Mouse (Mus musculus) kidney, embryonic 14.5 days (tissue): ENCODE measurements around the gene Proca1. TPM values are rescaled to one million over a fixed set of nuclear protein-coding genes. Genes with fewer than 3 reads are reported as not detected.

Source experiments
- ATAC-seq: fragments of 200-750 bp; cut with Nextera tagmentation; 2 replicates; pipeline ENCODE4 v1.8.0; 2017; ENCODE audit warnings: moderate number of reproducible peaks, mild to moderate bottlenecking, moderate TSS enrichment, moderate library complexity; ENCODE audit not compliant: low FRiP score, low TSS enrichment
- H3K27ac ChIP-seq: fragments of 300-500 bp; sonication (generic); 2 replicates; pipeline ENCODE4 v1.5.1; 2014; ENCODE audit warnings: low read depth, mild to moderate bottlenecking, low read length, moderate library complexity, mixed read lengths
- H3K27me3 ChIP-seq: fragments of 300-500 bp; sonication (generic); 2 replicates; pipeline ENCODE4 v1.6.1; 2014; ENCODE audit warnings: mild to moderate bottlenecking, low read length; ENCODE audit not compliant: control insufficient read depth, insufficient read depth
- H3K36me3 ChIP-seq: fragments of 300-500 bp; sonication (generic); 2 replicates; pipeline ENCODE4 v1.6.1; 2014; ENCODE audit warnings: low read length, mixed read lengths; ENCODE audit not compliant: control insufficient read depth, insufficient read depth
- H3K4me1 ChIP-seq: fragments of 300-500 bp; sonication (generic); 2 replicates; pipeline ENCODE4 v1.6.1; 2014; ENCODE audit warnings: low read length, mixed read lengths; ENCODE audit not compliant: control insufficient read depth, insufficient read depth
- H3K4me2 ChIP-seq: fragments of 300-500 bp; sonication (generic); replicated peaks from 2 replicates; pipeline ENCODE4 v1.6.1; 2014; ENCODE audit warnings: low read depth, mild to moderate bottlenecking, low read length
- H3K4me3 ChIP-seq: fragments of 300-500 bp; sonication (generic); 2 replicates; pipeline ENCODE4 v1.5.1; 2014; ENCODE audit warnings: mild to moderate bottlenecking, low read length
- H3K9ac ChIP-seq: fragments of 300-500 bp; sonication (generic); 2 replicates; pipeline ENCODE4 v1.6.1; 2014; ENCODE audit warnings: low read depth, mild to moderate bottlenecking, low read length, moderate library complexity
- H3K9me3 ChIP-seq: fragments of 300-500 bp; sonication (generic); 2 replicates; pipeline ENCODE4 v1.6.1; 2016; ENCODE audit warnings: low read length; ENCODE audit not compliant: control insufficient read depth
- WGBS: fragments of 180-500 bp; shearing (Covaris S2); extraction: QIAGEN DNeasy Blood & Tissue Kit; methylation state at CpG from one replicate; pipeline ENCODE4 v1.1.7; 2014; 5-methylcytosine and 5-hydroxymethylcytosine counted together
- polyA plus RNA-seq: library from polyadenylated mRNA; unstranded; fragments of >200 nt; fragmentation: Nextera tagmentation; extraction: Ambion mirVana; gene quantifications from 2 replicates; pipeline ENCODE4 v1.2.1, GENCODE M21; 2014

The Proca1 gene
- polyA plus RNA-seq: 3.4 and 4.1 TPM in 2 replicates

- WGBS: 89% methylated on average over 1 of the region's 1 CpGs
Measured at GRCm38 (mm10) chr11:78193113-78193512, at the start of gene Proca1. Proca1 (plus strand) TSS chr11:78193392.

GRCm38 (mm10) chr11:78143520-78143919, 49.7 kb upstream of the Proca1 start:
- no peak overlapping the region for H3K27ac ChIP-seq
- no peaks in the 10 kb centered on the region for H3K27me3 ChIP-seq
- H3K36me3 ChIP-seq: peaks cover 29% of the 10 kb centered on the region; the same call in 1 of the 2 replicates
- H3K4me1 ChIP-seq: no peaks in the 10 kb centered on the region
- no peak for ATAC-seq
- no peaks in the 10 kb centered on the region for H3K9me3 ChIP-seq
- WGBS: 90% methylated on average over 2 of the region's 2 CpGs
- no peak overlapping the region for H3K4me2 ChIP-seq
- H3K9ac ChIP-seq: no peak overlapping the region
- H3K4me3 ChIP-seq: no peak overlapping the region

More at GRCm38 (mm10) chr11:78193113-78193512, at the start of gene Proca1:
- Histone ChIP-seq H3K4me1 (peaks cover 17% of the 10 kb centered on the region), H3K36me3 (peaks cover 32% of the 10 kb centered on the region), H3K27me3 (no peaks in the 10 kb centered on the region), H3K9me3 (no peaks in the 10 kb centered on the region), H3K4me2 (peak within 1 kb of the TSS; percentile 65), H3K4me3 (no peak within 1 kb of the TSS; the same call in 1 of the 2 replicates), H3K27ac (no peak within 1 kb of the TSS), H3K9ac (no peak within 1 kb of the TSS)
- ATAC-seq: no peak

GRCm38 (mm10) chr11:78146168-78146567, 47.0 kb upstream of the Proca1 start:
- 81% methylated on average over 5 of the region's 5 CpGs for WGBS
- no peak overlapping the region for H3K27ac ChIP-seq
- H3K27me3 ChIP-seq: no peaks in the 10 kb centered on the region
- ATAC-seq: no peak
- no peak overlapping the region for H3K4me3 ChIP-seq
- H3K9me3 ChIP-seq: no peaks in the 10 kb centered on the region
- no peak overlapping the region for H3K9ac ChIP-seq
- H3K36me3 ChIP-seq: peaks cover 40% of the 10 kb centered on the region; the same call in 1 of the 2 replicates
- H3K4me1 ChIP-seq: no peaks in the 10 kb centered on the region
- H3K4me2 ChIP-seq: no peak overlapping the region

- H3K9me3 ChIP-seq: no peaks in the 10 kb centered on the region
- H3K36me3 ChIP-seq: peaks cover 42% of the 10 kb centered on the region; the same call in 1 of the 2 replicates
- no peak overlapping the region for H3K27ac ChIP-seq
- no peak for ATAC-seq
- H3K4me1 ChIP-seq: no peaks in the 10 kb centered on the region
- no peaks in the 10 kb centered on the region for H3K27me3 ChIP-seq
- H3K9ac ChIP-seq: no peak overlapping the region
- no peak overlapping the region for H3K4me3 ChIP-seq
- WGBS: 91% methylated on average over 6 of the region's 6 CpGs
- H3K4me2 ChIP-seq: no peak overlapping the region
Measured at GRCm38 (mm10) chr11:78146707-78147543, 46.3 kb upstream of the Proca1 start.

- WGBS: 26% methylated on average over 1 of the region's 1 CpGs
- Histone ChIP-seq H3K9me3 (no peaks in the 10 kb centered on the region), H3K4me2 (no peak overlapping the region), H3K36me3 (peaks cover 58% of the 10 kb centered on the region), H3K9ac (no peak overlapping the region), H3K27ac (no peak overlapping the region), H3K4me1 (no peaks in the 10 kb centered on the region), H3K27me3 (no peaks in the 10 kb centered on the region), H3K4me3 (no peak overlapping the region)
- ATAC-seq: no peak
Measured at GRCm38 (mm10) chr11:78151161-78151560, 42.0 kb upstream of the Proca1 start.

- Histone ChIP-seq H3K9me3 (no peaks in the 10 kb centered on the region), H3K4me3 (no peak overlapping the region), H3K27me3 (no peaks in the 10 kb centered on the region), H3K4me1 (no peaks in the 10 kb centered on the region), H3K4me2 (no peak overlapping the region), H3K9ac (no peak overlapping the region), H3K27ac (0 out of 2 replicates have a peak overlapping the region, but pooled peaks have one; percentile 11), H3K36me3 (peaks cover 69% of the 10 kb centered on the region)
- ATAC-seq: no peak
- 73% methylated on average over 9 of the region's 9 CpGs for WGBS
Measured at GRCm38 (mm10) chr11:78152299-78153231, 40.6 kb upstream of the Proca1 start.

- Histone ChIP-seq H3K4me1 (no peaks in the 10 kb centered on the region), H3K4me3 (no peak overlapping the region), H3K9ac (no peak overlapping the region), H3K27ac (no peak overlapping the region), H3K4me2 (no peak overlapping the region), H3K9me3 (no peaks in the 10 kb centered on the region), H3K36me3 (peaks cover 81% of the 10 kb centered on the region), H3K27me3 (no peaks in the 10 kb centered on the region)
- ATAC-seq: no peak
- 80% methylated on average over 13 of the region's 13 CpGs for WGBS
Measured at GRCm38 (mm10) chr11:78153778-78154177, 39.4 kb upstream of the Proca1 start.

GRCm38 (mm10) chr11:78155674-78156073, 37.5 kb upstream of the Proca1 start:
- no peaks in the 10 kb centered on the region for H3K9me3 ChIP-seq
- H3K9ac ChIP-seq: no peak overlapping the region
- no peaks in the 10 kb centered on the region for H3K27me3 ChIP-seq
- H3K27ac ChIP-seq: no peak overlapping the region
- peaks cover 88% of the 10 kb centered on the region for H3K36me3 ChIP-seq
- no peak overlapping the region for H3K4me2 ChIP-seq
- ATAC-seq: no peak
- H3K4me3 ChIP-seq: no peak overlapping the region
- no peaks in the 10 kb centered on the region for H3K4me1 ChIP-seq
- 89% methylated on average over 5 of the region's 5 CpGs for WGBS
